Mouse (Mus musculus): ENCODE measurements around the gene Lfng.

- TF ChIP-seq CTCF (IDR thresholded peaks at IDR 0.05; ENCODE audit: low read depth, low read length), result no peak
- TF ChIP-seq POLR2A (IDR thresholded peaks at IDR 0.05; ENCODE audit: borderline replicate concordance, low read depth, low read length), result no peak
Observed at GRCm38 (mm10) chr5:140572611-140573010, 34.5 kb upstream of the Lfng start.
